Comparison of ENCODE assay signal across 22 mouse cellular contexts in the genomic region with DNA sequence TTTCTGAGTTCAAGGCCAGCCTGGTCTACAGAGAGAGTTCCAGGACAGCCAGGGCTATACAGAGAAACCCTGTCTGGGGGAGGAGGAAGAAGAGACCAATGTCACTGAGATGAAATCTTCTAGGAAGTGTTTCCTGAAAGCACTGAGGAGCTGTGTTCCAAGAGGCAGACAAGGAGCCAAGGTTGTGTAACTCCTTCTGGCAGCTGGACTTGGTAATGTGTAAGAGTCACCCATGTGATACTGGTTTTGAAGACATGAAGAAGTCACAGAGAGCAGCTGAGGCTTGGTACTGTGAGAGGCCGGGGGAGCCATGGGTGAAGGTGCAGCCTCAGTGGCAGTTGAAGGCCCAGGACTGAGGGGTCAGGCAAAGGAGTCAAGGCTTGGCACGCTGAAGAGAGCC. TPM values are rescaled to one million over a fixed set of nuclear protein-coding genes. Genes with fewer than 3 reads are reported as not detected.
DNase-seq lines count a peak whose midpoint lies in the region; ATAC-seq and TF ChIP-seq lines count a peak whose summit lies in the region.
"Had no signal": no experiment of that assay in that cellular context is flagged by ENCODE, and none has a peak within 500 bp of the region (broad histone marks: within the 10 kb centered on the region; RNA-seq: fewer than 3 reads in every experiment).

No protein-coding gene starts in this region.

- TF ChIP-seq EP300 in lung, postnatal 0 days (IDR thresholded peaks at IDR 0.05), result no peak

- no peak overlapping the region for H3K4me2 ChIP-seq in lung, postnatal 0 days (replicated peaks; ENCODE audit: low read depth, low read length)
- H3K4me2 ChIP-seq: embryonic facial prominence, embryonic 15.5 days; hindbrain, embryonic 13.5 days; midbrain, embryonic 12.5 days; neural tube, embryonic 12.5 days had no signal

- TF ChIP-seq CTCF in lung, adult 2 months (IDR thresholded peaks at IDR 0.05; ENCODE audit: insufficient read depth, low read length), result no peak
- TF ChIP-seq CTCF in lung, postnatal 0 days (IDR thresholded peaks at IDR 0.05), result no peak

- H3K36me3 ChIP-seq in lung, postnatal 0 days (ENCODE audit: insufficient read depth, low read length), result no peaks in the 10 kb centered on the region
- H3K36me3 ChIP-seq in embryonic facial prominence, embryonic 10.5 days (replicated peaks), result no peaks in the 10 kb centered on the region
- H3K36me3 ChIP-seq: embryonic facial prominence, embryonic 15.5 days; forebrain, embryonic 10.5 days; hindbrain, embryonic 13.5 days; midbrain, embryonic 12.5 days; neural tube, embryonic 12.5 days had no signal

- peak; percentile 70 for ATAC-seq in lung, postnatal 0 days
- ATAC-seq: inflammation-experienced regulatory T-cells, adult 6 months had no signal

- 57% methylated on average over 2 of the region's 2 CpGs for WGBS in lung, adult 2 months
- 66% methylated on average over 2 of the region's 2 CpGs for WGBS in lung, postnatal 0 days
- 80% methylated on average over 2 of the region's 2 CpGs for WGBS in embryonic facial prominence, embryonic 10.5 days

- no peak overlapping the region for H3K9ac ChIP-seq in lung, postnatal 0 days (replicated peaks; ENCODE audit: low read depth)
- H3K9ac ChIP-seq: embryonic facial prominence, embryonic 15.5 days; hindbrain, embryonic 13.5 days; liver, embryonic 14.5 days; midbrain, embryonic 12.5 days; neural tube, embryonic 12.5 days had no signal

- no peaks in the 10 kb centered on the region for H3K27me3 ChIP-seq in lung, postnatal 0 days (replicated peaks; ENCODE audit: insufficient read depth, low read length)
- H3K27me3 ChIP-seq in embryonic facial prominence, embryonic 10.5 days (replicated peaks; ENCODE audit: low read depth, poor library complexity, severe bottlenecking), result peaks cover 37% of the 10 kb centered on the region
- H3K27me3 ChIP-seq: CH12.LX had no signal

- peak; percentile 71 for DNase-seq in gastrocnemius, adult 18-20 months (ENCODE audit: low spot score)
- DNase-seq in gastrocnemius, postnatal 4 days (ENCODE audit: low spot score in 2 of 2), result no peak
- peak; percentile 31 to 38 for DNase-seq in lung, adult 18-20 months
- no peak for DNase-seq in lung, adult 2 months
- peak; percentile 80 for DNase-seq in lung, postnatal 0 days (ENCODE audit: low spot score)
- no peak for DNase-seq in embryonic facial prominence, embryonic 10.5 days (ENCODE audit: low spot score)
- DNase-seq in thymus, postnatal 10 days (ENCODE audit: low spot score in 2 of 2), result no peak
- DNase-seq: cerebellum, adult 11 months; cerebellum, postnatal 14 days; embryo, embryonic 11 days; kidney, adult 9 months; kidney, postnatal 25 days; right cerebral cortex, adult 18-20 months; thymus, postnatal 36 days had no signal

- no peak overlapping the region for H3K27ac ChIP-seq in lung, postnatal 0 days (ENCODE audit: low read length)
- no peak overlapping the region for H3K27ac ChIP-seq in embryonic facial prominence, embryonic 10.5 days (replicated peaks)
- H3K27ac ChIP-seq: embryonic facial prominence, embryonic 15.5 days; forebrain, embryonic 10.5 days; hindbrain, embryonic 13.5 days; liver, embryonic 14.5 days; midbrain, embryonic 12.5 days; neural tube, embryonic 12.5 days had no signal

- no peaks in the 10 kb centered on the region for H3K4me1 ChIP-seq in lung, adult 2 months (ENCODE audit: control insufficient read depth, insufficient read depth, low read length)
- H3K4me1 ChIP-seq in lung, postnatal 0 days (ENCODE audit: insufficient read depth, low read depth, low read length), result no peaks in the 10 kb centered on the region
- peaks cover 24% of the 10 kb centered on the region for H3K4me1 ChIP-seq in embryonic facial prominence, embryonic 10.5 days

- H3K9me3 ChIP-seq in lung, postnatal 0 days (ENCODE audit: low read length), result no peaks in the 10 kb centered on the region
- no peaks in the 10 kb centered on the region for H3K9me3 ChIP-seq in embryonic facial prominence, embryonic 10.5 days
- H3K9me3 ChIP-seq: embryonic facial prominence, embryonic 15.5 days; forebrain, embryonic 10.5 days; hindbrain, embryonic 13.5 days; midbrain, embryonic 12.5 days; neural tube, embryonic 12.5 days had no signal

- no peak overlapping the region for H3K4me3 ChIP-seq in lung, adult 2 months (replicated peaks; ENCODE audit: extremely low read depth, low read depth, low read length)
- H3K4me3 ChIP-seq in lung, postnatal 0 days (ENCODE audit: low read depth, low read length), result no peak overlapping the region
- H3K4me3 ChIP-seq in embryonic facial prominence, embryonic 10.5 days, result no peak overlapping the region
- H3K4me3 ChIP-seq: embryonic facial prominence, embryonic 15.5 days; forebrain, embryonic 10.5 days; hindbrain, embryonic 13.5 days; midbrain, embryonic 12.5 days; neural tube, embryonic 12.5 days had no signal

- no peak for TF ChIP-seq POLR2A in lung, adult 2 months (IDR thresholded peaks at IDR 0.05; ENCODE audit: borderline replicate concordance, extremely low read depth, low read depth, low read length)

RNA-seq across cellular contexts. Expression of a gene that starts 4.4 kb away (rescaled TPM):
- 10 to 100 TPM; 26.9 to 33.9 TPM for total RNA-seq in gastrocnemius, adult 18-20 months (2021)
- total RNA-seq in gastrocnemius, postnatal 4 days (2021), result 10 to 100 TPM; 33.4 to 41.0 TPM
- polyA plus RNA-seq in lung, adult 2 months (2012; rRNA removed), result 38.6 and 43.5 TPM in 2 replicates
- 50.9 and 53.9 TPM in 2 replicates for polyA plus RNA-seq in lung, postnatal 0 days (2015; fragmentation: Nextera tagmentation; extraction: Ambion mirVana)
- 49.0 and 50.5 TPM in 2 replicates for polyA plus RNA-seq in embryonic facial prominence, embryonic 10.5 days (2016; fragmentation: Nextera tagmentation; extraction: Ambion mirVana)

RNA-seq across cellular contexts. Expression of a gene that starts 28.9 kb away (rescaled TPM):
- 10 to 100 TPM; 37.4 to 46.5 TPM for total RNA-seq in gastrocnemius, adult 18-20 months (2021)
- 10 to 100 TPM; 50.3 to 53.5 TPM for total RNA-seq in gastrocnemius, postnatal 4 days (2021)
- 82.1 and 85.3 TPM in 2 replicates for polyA plus RNA-seq in lung, adult 2 months (2012; rRNA removed)
- polyA plus RNA-seq in lung, postnatal 0 days (2015; fragmentation: Nextera tagmentation; extraction: Ambion mirVana), result 38.2 and 40.2 TPM in 2 replicates
- polyA plus RNA-seq in embryonic facial prominence, embryonic 10.5 days (2016; fragmentation: Nextera tagmentation; extraction: Ambion mirVana), result 87.2 and 90.4 TPM in 2 replicates

RNA-seq across cellular contexts. Expression of a gene that starts 55.5 kb away (rescaled TPM):
- total RNA-seq in gastrocnemius, adult 18-20 months (2021), result 10 to 100 TPM; 15.7 to 17.1 TPM
- 10 to 100 TPM; 62.8 to 67.3 TPM for total RNA-seq in gastrocnemius, postnatal 4 days (2021)
- 46.5 and 55.8 TPM in 2 replicates for polyA plus RNA-seq in lung, adult 2 months (2012; rRNA removed)
- polyA plus RNA-seq in lung, postnatal 0 days (2015; fragmentation: Nextera tagmentation; extraction: Ambion mirVana), result 77.0 and 78.8 TPM in 2 replicates
- 181 and 182 TPM in 2 replicates for polyA plus RNA-seq in embryonic facial prominence, embryonic 10.5 days (2016; fragmentation: Nextera tagmentation; extraction: Ambion mirVana)

Comparison
In these comparisons a context has a peak if more than half of its experiments do, and no peak if none do; other contexts are left out.
1. DNase-seq: peak in gastrocnemius, adult 18-20 months (single experiment), lung, adult 18-20 months (2 of 2) and lung, postnatal 0 days (single experiment); none in gastrocnemius, postnatal 4 days (0 of 2), lung, adult 2 months (single experiment), embryonic facial prominence, embryonic 10.5 days (single experiment) and thymus, postnatal 10 days (0 of 2).